In genomic region chr5:18433287-18433686, GRCm38 (mm10) we compare ENCODE assay signal across 23 mouse cellular contexts.
DNase-seq lines count a peak whose midpoint lies in the region; ATAC-seq and TF ChIP-seq lines count a peak whose summit lies in the region.
"Had no signal": no experiment of that assay in that cellular context is flagged by ENCODE, and none has a peak within 500 bp of the region (broad histone marks: within the 10 kb centered on the region; RNA-seq: fewer than 3 reads in every experiment).

No protein-coding gene starts in this region.

- 0 out of 2 replicates have a peak, but pooled peaks cover 5% of the 10 kb centered on the region for H3K4me1 ChIP-seq in forebrain, embryonic 15.5 days
- no peaks in the 10 kb centered on the region for H3K4me1 ChIP-seq in forebrain, embryonic 10.5 days
- H3K4me1 ChIP-seq in kidney, postnatal 0 days (replicated peaks; ENCODE audit: insufficient read depth, low read length): no peaks in the 10 kb centered on the region
- H3K4me1 ChIP-seq in kidney, embryonic 16.5 days (ENCODE audit: insufficient read depth, low read length): peaks cover 10% of the 10 kb centered on the region; the same call in 1 of the 2 replicates
- peaks cover 4% of the 10 kb centered on the region; the same call in 1 of the 2 replicates for H3K4me1 ChIP-seq in midbrain, embryonic 15.5 days
- no peaks in the 10 kb centered on the region for H3K4me1 ChIP-seq in midbrain, embryonic 11.5 days (ENCODE audit: control insufficient read depth, insufficient read depth, low read length)
- H3K4me1 ChIP-seq: hindbrain, embryonic 12.5 days; limb, embryonic 15.5 days had no signal

- no peaks in the 10 kb centered on the region for H3K9me3 ChIP-seq in forebrain, embryonic 15.5 days
- H3K9me3 ChIP-seq in forebrain, embryonic 10.5 days: no peaks in the 10 kb centered on the region
- no peaks in the 10 kb centered on the region for H3K9me3 ChIP-seq in kidney, postnatal 0 days (replicated peaks; ENCODE audit: low read length)
- H3K9me3 ChIP-seq in kidney, embryonic 16.5 days (ENCODE audit: low read length): no peaks in the 10 kb centered on the region
- no peaks in the 10 kb centered on the region for H3K9me3 ChIP-seq in midbrain, embryonic 15.5 days
- H3K9me3 ChIP-seq in midbrain, embryonic 11.5 days (ENCODE audit: control insufficient read depth, low read length): no peaks in the 10 kb centered on the region
- H3K9me3 ChIP-seq: heart, embryonic 13.5 days; hindbrain, embryonic 12.5 days; limb, embryonic 15.5 days had no signal

- ATAC-seq in forebrain, embryonic 15.5 days (replicated peaks): 0 out of 2 replicates have a peak, but pooled peaks have one; percentile 55
- ATAC-seq in kidney, postnatal 0 days (replicated peaks; ENCODE audit: low FRiP score, low read depth): 0 out of 2 replicates have a peak, but pooled peaks have one; percentile 49
- no peak; the same call in 1 of the 2 replicates for ATAC-seq in kidney, embryonic 16.5 days (ENCODE audit: low FRiP score, low TSS enrichment)
- peak; percentile 67; the same call in 1 of the 2 replicates for ATAC-seq in midbrain, embryonic 15.5 days (replicated peaks)
- no peak for ATAC-seq in midbrain, embryonic 11.5 days (ENCODE audit: low FRiP score)
- ATAC-seq: CD4-positive, CD25-positive, alpha-beta regulatory T cell, adult 4 months had no signal

- no peak for DNase-seq in forebrain, embryonic 10.5 days (ENCODE audit: extremely low spot score, low spot score)
- DNase-seq in kidney, postnatal 0 days (ENCODE audit: low spot score): no peak
- DNase-seq in midbrain, embryonic 11.5 days (ENCODE audit: low spot score, missing footprints): no peak
- peak; percentile 45 for DNase-seq in brain, adult 2 months (ENCODE audit: low read depth, low spot score)
- no peak for DNase-seq in neural tube, embryonic 10.5 days (ENCODE audit: extremely low spot score, low spot score)
- DNase-seq: adrenal gland, postnatal 25 days; cerebellum, adult 11-12 months; cerebellum, postnatal 14 days; gastrocnemius, postnatal 25 days; heart, adult 2 months; heart, postnatal 14 days; kidney, adult 11 months; lung, embryonic 14.5 days; thymus, adult 18-20 months; thymus, postnatal 36 days had no signal

- no peak overlapping the region for H3K4me2 ChIP-seq in forebrain, embryonic 15.5 days (replicated peaks)
- no peak overlapping the region for H3K4me2 ChIP-seq in kidney, postnatal 0 days (ENCODE audit: low read length)
- no peak overlapping the region for H3K4me2 ChIP-seq in kidney, embryonic 16.5 days (replicated peaks; ENCODE audit: low read depth, low read length)
- H3K4me2 ChIP-seq in midbrain, embryonic 15.5 days: no peak overlapping the region
- H3K4me2 ChIP-seq in midbrain, embryonic 11.5 days: no peak overlapping the region
- H3K4me2 ChIP-seq: heart, embryonic 13.5 days; hindbrain, embryonic 12.5 days; limb, embryonic 15.5 days; lung, embryonic 14.5 days had no signal

- no peak overlapping the region for H3K4me3 ChIP-seq in forebrain, embryonic 15.5 days
- H3K4me3 ChIP-seq in forebrain, embryonic 10.5 days: no peak overlapping the region
- no peak overlapping the region for H3K4me3 ChIP-seq in kidney, postnatal 0 days (replicated peaks; ENCODE audit: low read depth, low read length)
- no peak overlapping the region for H3K4me3 ChIP-seq in kidney, embryonic 16.5 days (ENCODE audit: low read length)
- H3K4me3 ChIP-seq in midbrain, embryonic 15.5 days: no peak overlapping the region
- H3K4me3 ChIP-seq in midbrain, embryonic 11.5 days (ENCODE audit: low read depth, low read length): no peak overlapping the region
- H3K4me3 ChIP-seq: heart, adult 2 months; heart, embryonic 13.5 days; hindbrain, embryonic 12.5 days; limb, embryonic 15.5 days had no signal

- H3K27me3 ChIP-seq in forebrain, embryonic 15.5 days: no peaks in the 10 kb centered on the region
- no peaks in the 10 kb centered on the region for H3K27me3 ChIP-seq in forebrain, embryonic 10.5 days (ENCODE audit: poor library complexity, severe bottlenecking)
- no peaks in the 10 kb centered on the region for H3K27me3 ChIP-seq in kidney, postnatal 0 days (ENCODE audit: insufficient read depth, low read length)
- no peaks in the 10 kb centered on the region for H3K27me3 ChIP-seq in kidney, embryonic 16.5 days (ENCODE audit: insufficient read depth, low read length)
- no peaks in the 10 kb centered on the region for H3K27me3 ChIP-seq in midbrain, embryonic 15.5 days (replicated peaks)
- no peaks in the 10 kb centered on the region for H3K27me3 ChIP-seq in midbrain, embryonic 11.5 days (ENCODE audit: control insufficient read depth, insufficient read depth, low read length)
- H3K27me3 ChIP-seq: heart, embryonic 13.5 days; hindbrain, embryonic 12.5 days; limb, embryonic 15.5 days had no signal

- no peak overlapping the region for H3K9ac ChIP-seq in forebrain, embryonic 15.5 days (replicated peaks)
- no peak overlapping the region for H3K9ac ChIP-seq in kidney, postnatal 0 days (ENCODE audit: low read depth, low read length)
- no peak overlapping the region for H3K9ac ChIP-seq in kidney, embryonic 16.5 days (replicated peaks; ENCODE audit: low read length)
- no peak overlapping the region for H3K9ac ChIP-seq in midbrain, embryonic 15.5 days
- no peak overlapping the region for H3K9ac ChIP-seq in midbrain, embryonic 11.5 days (ENCODE audit: low read length)
- H3K9ac ChIP-seq: heart, embryonic 13.5 days; hindbrain, embryonic 12.5 days; limb, embryonic 15.5 days; liver, embryonic 14.5 days; lung, embryonic 14.5 days had no signal

- TF ChIP-seq CTCF in kidney, postnatal 0 days (IDR thresholded peaks at IDR 0.05; ENCODE audit: low read depth): no peak

- no peaks in the 10 kb centered on the region for H3K36me3 ChIP-seq in forebrain, embryonic 15.5 days
- no peaks in the 10 kb centered on the region for H3K36me3 ChIP-seq in forebrain, embryonic 10.5 days (replicated peaks)
- no peaks in the 10 kb centered on the region for H3K36me3 ChIP-seq in kidney, postnatal 0 days (ENCODE audit: insufficient read depth, low read length)
- H3K36me3 ChIP-seq in kidney, embryonic 16.5 days (ENCODE audit: insufficient read depth, low read length): no peaks in the 10 kb centered on the region
- no peaks in the 10 kb centered on the region for H3K36me3 ChIP-seq in midbrain, embryonic 15.5 days (replicated peaks)
- H3K36me3 ChIP-seq in midbrain, embryonic 11.5 days (ENCODE audit: control insufficient read depth, insufficient read depth, low read length): no peaks in the 10 kb centered on the region
- H3K36me3 ChIP-seq: heart, embryonic 13.5 days; hindbrain, embryonic 12.5 days; limb, embryonic 15.5 days had no signal

- WGBS in forebrain, embryonic 15.5 days: 45% methylated on average over 7 of the region's 7 CpGs
- 75% methylated on average over 7 of the region's 7 CpGs for WGBS in forebrain, embryonic 10.5 days
- 36% methylated on average over 7 of the region's 7 CpGs for WGBS in kidney, postnatal 0 days
- WGBS in kidney, embryonic 16.5 days: 47% methylated on average over 7 of the region's 7 CpGs
- 32% methylated on average over 7 of the region's 7 CpGs for WGBS in midbrain, embryonic 15.5 days
- WGBS in midbrain, embryonic 11.5 days: 66% methylated on average over 7 of the region's 7 CpGs

- no peak overlapping the region for H3K27ac ChIP-seq in forebrain, embryonic 15.5 days (replicated peaks)
- H3K27ac ChIP-seq in forebrain, embryonic 10.5 days: no peak overlapping the region
- no peak overlapping the region for H3K27ac ChIP-seq in kidney, postnatal 0 days
- H3K27ac ChIP-seq in kidney, embryonic 16.5 days (ENCODE audit: low read length): no peak overlapping the region
- H3K27ac ChIP-seq in midbrain, embryonic 15.5 days: no peak overlapping the region
- H3K27ac ChIP-seq in midbrain, embryonic 11.5 days (ENCODE audit: low read depth, low read length): no peak overlapping the region
- H3K27ac ChIP-seq: heart, adult 2 months; heart, embryonic 13.5 days; hindbrain, embryonic 12.5 days; limb, embryonic 15.5 days; liver, embryonic 14.5 days had no signal

Comparison
In these comparisons a context has a peak if more than half of its experiments do, and no peak if none do; other contexts are left out.
1. ATAC-seq: peak in forebrain, embryonic 15.5 days (single experiment), kidney, postnatal 0 days (single experiment) and midbrain, embryonic 15.5 days (single experiment); none in kidney, embryonic 16.5 days (single experiment) and midbrain, embryonic 11.5 days (single experiment).